Mouse (Mus musculus): ENCODE measurements at regions not wholly inside any gene's neighbourhood (a gene's known extent, or its start where the extent isn't known, plus 50 kb on each side); places are given as distances from the start of the nearest gene placed in this dataset.

DNA sequence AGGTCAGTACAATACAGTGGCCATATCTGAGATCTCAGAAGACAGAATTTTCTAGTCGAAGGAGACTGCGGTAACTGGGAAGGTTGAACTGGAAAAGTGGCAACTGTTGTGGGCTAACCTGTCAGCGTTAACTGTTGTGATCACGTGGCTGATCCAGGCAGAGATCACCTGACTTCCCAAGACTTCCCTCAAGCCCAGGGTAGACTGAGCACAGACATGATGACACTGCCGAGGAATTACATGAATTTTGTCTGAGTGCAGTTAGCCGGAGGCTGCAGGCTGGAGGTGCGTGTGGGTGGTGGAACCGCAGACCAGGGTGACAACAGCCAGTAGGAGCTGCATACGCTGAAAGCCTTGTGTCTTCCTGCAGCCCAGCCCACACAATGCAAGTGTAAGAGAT is 70.6 kb upstream of the Jade1 start:
- TF ChIP-seq CTCF (IDR thresholded peaks at IDR 0.05; ENCODE audit: control insufficient read depth, insufficient read depth, insufficient read length) (no peak), FOSL1 (IDR thresholded peaks at IDR 0.05; ENCODE audit: insufficient read depth, low read length, poor library complexity, severe bottlenecking) (no peak), USF1 (IDR thresholded peaks at IDR 0.05; ENCODE audit: low read depth) (no peak), CEBPB (IDR thresholded peaks at IDR 0.05; ENCODE audit: low read depth) (no peak)
- H3K27me3 ChIP-seq (ENCODE audit: control insufficient read depth, insufficient read depth, insufficient read length): no peaks in the 10 kb centered on the region

DNA sequence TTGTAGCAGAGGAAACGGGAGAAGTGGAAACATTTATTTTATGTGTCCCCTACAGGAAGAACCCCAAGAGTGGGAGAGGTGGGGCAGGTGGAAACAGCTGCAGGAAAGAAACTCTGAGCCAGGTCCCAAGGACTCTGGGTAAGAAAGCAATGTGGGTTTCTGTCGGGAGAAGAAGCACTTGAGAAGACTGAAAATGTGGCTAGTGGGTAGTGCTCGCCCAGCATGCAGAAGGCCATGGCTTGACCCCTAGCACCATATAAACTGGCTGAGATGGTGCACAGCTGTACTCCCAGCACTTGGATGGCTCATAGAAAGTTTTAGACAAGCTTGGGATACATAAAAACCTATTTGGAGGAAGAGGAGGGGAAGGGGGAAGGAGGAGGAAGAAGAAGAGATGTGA is 71.9 kb upstream of the Jade1 start:
- H3K36me3 ChIP-seq (ENCODE audit: control insufficient read depth, insufficient read depth): no peaks in the 10 kb centered on the region
- H3K27me3 ChIP-seq (ENCODE audit: control insufficient read depth, insufficient read depth, insufficient read length): no peaks in the 10 kb centered on the region
- no peak overlapping the region for H3ac ChIP-seq (ENCODE audit: control insufficient read depth, insufficient read length, low read depth)
- H3K79me3 ChIP-seq (ENCODE audit: low read depth): no peaks in the 10 kb centered on the region
- TF ChIP-seq CTCF (IDR thresholded peaks at IDR 0.05; ENCODE audit: control insufficient read depth, insufficient read depth, insufficient read length) (no peak), FOSL1 (IDR thresholded peaks at IDR 0.05; ENCODE audit: insufficient read depth, low read length, poor library complexity, severe bottlenecking) (no peak), MYOG (IDR thresholded peaks at IDR 0.05; ENCODE audit: control insufficient read depth, extremely low read depth, insufficient read length) (no peak), MAX (IDR thresholded peaks at IDR 0.05) (no peak), MYOD1 (IDR thresholded peaks at IDR 0.05; ENCODE audit: control insufficient read depth, insufficient read length, low read depth) (no peak), CEBPB (IDR thresholded peaks at IDR 0.05; ENCODE audit: low read depth) (no peak), USF1 (IDR thresholded peaks at IDR 0.05; ENCODE audit: low read depth) (no peak)
- H3K4me3 ChIP-seq (ENCODE audit: insufficient read depth, poor library complexity, severe bottlenecking): no peak overlapping the region
- H3K79me2 ChIP-seq (ENCODE audit: control insufficient read depth, insufficient read depth): no peaks in the 10 kb centered on the region

More for the DNA sequence above, 70.6 kb upstream of the Jade1 start:
- Histone ChIP-seq H3K36me3 (ENCODE audit: control insufficient read depth, insufficient read depth) (no peaks in the 10 kb centered on the region), H3K4me3 (ENCODE audit: insufficient read depth, poor library complexity, severe bottlenecking) (no peak overlapping the region), H3K79me2 (ENCODE audit: control insufficient read depth, insufficient read depth) (no peaks in the 10 kb centered on the region), H3ac (ENCODE audit: control insufficient read depth, insufficient read length, low read depth) (no peak overlapping the region), H3K79me3 (ENCODE audit: low read depth) (no peaks in the 10 kb centered on the region)

DNA sequence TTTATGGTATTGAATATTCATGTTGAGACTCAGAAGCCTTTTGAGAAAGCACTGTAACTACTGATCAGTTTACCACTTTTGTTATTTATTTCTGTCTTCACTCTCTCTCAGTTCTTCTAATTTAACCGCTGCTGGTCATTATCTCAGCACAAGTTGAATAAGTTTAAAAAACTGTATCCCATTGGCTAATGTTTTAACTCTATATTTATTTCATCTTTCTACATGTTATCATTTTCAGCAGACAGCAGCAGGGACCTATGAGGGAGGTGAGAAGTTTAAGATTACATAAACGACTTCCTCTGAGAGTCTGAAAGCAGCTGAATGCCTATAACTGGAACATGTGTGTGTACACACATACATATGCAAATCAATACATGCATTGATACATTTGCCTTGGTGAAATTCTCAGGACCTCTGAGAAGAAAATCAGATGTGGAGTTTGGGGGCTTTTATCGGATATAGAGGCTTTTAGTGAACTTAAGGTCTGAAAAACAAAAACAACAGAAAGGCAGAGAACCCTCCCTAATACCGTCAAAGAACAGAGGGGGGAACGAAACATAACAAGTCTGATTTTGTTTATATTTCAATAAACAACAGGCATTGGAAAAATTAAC is 72.5 kb upstream of the Jade1 start:
- no peak for TF ChIP-seq FOSL1 (IDR thresholded peaks at IDR 0.05; ENCODE audit: insufficient read depth, low read length, poor library complexity, severe bottlenecking)
- Histone ChIP-seq H3K79me2 (ENCODE audit: control insufficient read depth, insufficient read depth) (no peaks in the 10 kb centered on the region), H3K4me3 (ENCODE audit: insufficient read depth, poor library complexity, severe bottlenecking) (no peak overlapping the region), H3ac (ENCODE audit: control insufficient read depth, insufficient read length, low read depth) (no peak overlapping the region), H3K79me3 (ENCODE audit: low read depth) (no peaks in the 10 kb centered on the region), H3K27me3 (ENCODE audit: control insufficient read depth, insufficient read depth, insufficient read length) (no peaks in the 10 kb centered on the region), H3K36me3 (ENCODE audit: control insufficient read depth, insufficient read depth) (no peaks in the 10 kb centered on the region)

DNA sequence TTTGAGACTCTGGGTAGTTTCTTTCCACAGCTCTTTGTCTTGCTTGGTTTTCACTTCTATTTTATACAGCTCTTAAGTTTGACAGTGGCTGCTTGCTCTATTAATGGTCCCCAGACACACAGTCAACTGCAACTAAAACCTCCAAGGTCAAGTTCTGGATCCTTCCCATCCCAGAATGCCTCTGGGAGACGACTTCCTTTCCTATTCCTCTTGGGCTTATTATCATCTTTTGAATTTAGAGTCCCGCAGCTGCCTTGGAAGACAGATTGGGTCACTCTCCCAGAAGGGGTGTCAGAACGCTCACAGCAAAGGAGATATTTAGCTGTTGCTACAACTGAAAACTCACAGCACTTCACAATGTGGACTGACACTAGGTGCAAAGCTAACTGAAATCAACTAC is 75.3 kb upstream of the Jade1 start:
- no peak overlapping the region for H3K4me3 ChIP-seq (ENCODE audit: insufficient read depth, poor library complexity, severe bottlenecking)
- no peak overlapping the region for H3ac ChIP-seq (ENCODE audit: control insufficient read depth, insufficient read length, low read depth)
- H3K36me3 ChIP-seq (ENCODE audit: control insufficient read depth, insufficient read depth): no peaks in the 10 kb centered on the region
- TF ChIP-seq CEBPB (IDR thresholded peaks at IDR 0.05; ENCODE audit: low read depth) (no peak), MYOG (IDR thresholded peaks at IDR 0.05; ENCODE audit: control insufficient read depth, extremely low read depth, insufficient read length) (no peak), FOSL1 (IDR thresholded peaks at IDR 0.05; ENCODE audit: insufficient read depth, low read length, poor library complexity, severe bottlenecking) (no peak), MYOD1 (IDR thresholded peaks at IDR 0.05; ENCODE audit: control insufficient read depth, insufficient read length, low read depth) (no peak), CTCF (IDR thresholded peaks at IDR 0.05; ENCODE audit: control insufficient read depth, insufficient read depth, insufficient read length) (no peak), USF1 (IDR thresholded peaks at IDR 0.05; ENCODE audit: low read depth) (no peak), MAX (IDR thresholded peaks at IDR 0.05) (no peak)
- no peaks in the 10 kb centered on the region for H3K79me2 ChIP-seq (ENCODE audit: control insufficient read depth, insufficient read depth)
- no peaks in the 10 kb centered on the region for H3K79me3 ChIP-seq (ENCODE audit: low read depth)
- H3K27me3 ChIP-seq (ENCODE audit: control insufficient read depth, insufficient read depth, insufficient read length): no peaks in the 10 kb centered on the region

DNA sequence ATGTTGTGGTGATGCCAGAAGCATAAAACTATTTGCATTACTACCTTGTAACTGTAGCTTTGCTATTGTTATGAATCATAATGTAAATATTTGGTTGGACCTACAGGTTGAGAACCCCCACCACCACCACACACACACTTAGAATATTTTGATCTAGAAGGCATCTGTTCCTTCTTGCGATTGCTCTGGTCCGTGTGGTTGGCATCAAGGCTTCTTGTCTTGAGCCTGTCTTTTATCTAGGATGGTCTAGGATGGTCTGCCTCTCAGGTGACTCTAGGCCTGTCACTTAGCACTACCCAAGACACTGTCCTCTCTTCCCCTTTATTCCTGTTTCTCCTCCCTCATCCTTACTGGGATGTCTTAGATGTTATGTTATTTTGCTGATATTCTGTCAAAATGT is 76.6 kb upstream of the Jade1 start:
- no peaks in the 10 kb centered on the region for H3K36me3 ChIP-seq (ENCODE audit: control insufficient read depth, insufficient read depth)
- no peaks in the 10 kb centered on the region for H3K79me3 ChIP-seq (ENCODE audit: low read depth)
- no peak for TF ChIP-seq MAX (IDR thresholded peaks at IDR 0.05)
- TF ChIP-seq CEBPB (IDR thresholded peaks at IDR 0.05; ENCODE audit: low read depth): no peak
- no peak for TF ChIP-seq CTCF (IDR thresholded peaks at IDR 0.05; ENCODE audit: control insufficient read depth, insufficient read depth, insufficient read length)
- TF ChIP-seq MYOG (IDR thresholded peaks at IDR 0.05; ENCODE audit: control insufficient read depth, extremely low read depth, insufficient read length): no peak
- no peak for TF ChIP-seq FOSL1 (IDR thresholded peaks at IDR 0.05; ENCODE audit: insufficient read depth, low read length, poor library complexity, severe bottlenecking)
- TF ChIP-seq MYOD1 (IDR thresholded peaks at IDR 0.05; ENCODE audit: control insufficient read depth, insufficient read length, low read depth): no peak
- TF ChIP-seq USF1 (IDR thresholded peaks at IDR 0.05; ENCODE audit: low read depth): no peak
- no peak overlapping the region for H3ac ChIP-seq (ENCODE audit: control insufficient read depth, insufficient read length, low read depth)
- H3K79me2 ChIP-seq (ENCODE audit: control insufficient read depth, insufficient read depth): no peaks in the 10 kb centered on the region
- no peak overlapping the region for H3K4me3 ChIP-seq (ENCODE audit: insufficient read depth, poor library complexity, severe bottlenecking)
- H3K27me3 ChIP-seq (ENCODE audit: control insufficient read depth, insufficient read depth, insufficient read length): no peaks in the 10 kb centered on the region

DNA sequence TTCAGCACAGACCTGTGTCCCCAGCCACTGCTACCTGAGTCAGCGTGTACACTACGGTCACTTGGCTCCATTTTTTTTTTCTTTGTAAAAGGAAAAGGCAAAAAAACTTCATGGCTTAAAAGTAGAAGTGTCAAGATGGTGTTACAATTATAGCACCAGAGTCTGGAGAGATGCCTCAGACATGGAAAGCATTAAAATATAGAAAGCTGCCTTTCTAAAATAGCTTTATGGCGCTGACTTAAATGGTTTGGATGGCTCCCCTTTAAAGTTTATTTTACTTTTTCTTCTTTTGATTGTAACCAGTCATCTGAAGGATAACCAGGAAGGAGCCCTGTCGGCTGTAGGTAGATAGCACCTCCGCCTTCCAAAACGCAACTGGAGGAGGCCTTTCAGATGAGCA is 79.0 kb upstream of the Jade1 start:
- H3K36me3 ChIP-seq (ENCODE audit: control insufficient read depth, insufficient read depth): no peaks in the 10 kb centered on the region

More for the DNA sequence above, 79.0 kb upstream of the Jade1 start:
- Histone ChIP-seq H3K4me3 (ENCODE audit: insufficient read depth, poor library complexity, severe bottlenecking) (no peak overlapping the region), H3K79me2 (ENCODE audit: control insufficient read depth, insufficient read depth) (no peaks in the 10 kb centered on the region), H3K79me3 (ENCODE audit: low read depth) (no peaks in the 10 kb centered on the region), H3K27me3 (ENCODE audit: control insufficient read depth, insufficient read depth, insufficient read length) (no peaks in the 10 kb centered on the region), H3ac (ENCODE audit: control insufficient read depth, insufficient read length, low read depth) (no peak overlapping the region)
- no peak for TF ChIP-seq MYOD1 (IDR thresholded peaks at IDR 0.05; ENCODE audit: control insufficient read depth, insufficient read length, low read depth)
- TF ChIP-seq FOSL1 (IDR thresholded peaks at IDR 0.05; ENCODE audit: insufficient read depth, low read length, poor library complexity, severe bottlenecking): no peak
- TF ChIP-seq MYOG (IDR thresholded peaks at IDR 0.05; ENCODE audit: control insufficient read depth, extremely low read depth, insufficient read length): no peak
- no peak for TF ChIP-seq CEBPB (IDR thresholded peaks at IDR 0.05; ENCODE audit: low read depth)
- TF ChIP-seq USF1 (IDR thresholded peaks at IDR 0.05; ENCODE audit: low read depth): no peak
- TF ChIP-seq CTCF (IDR thresholded peaks at IDR 0.05; ENCODE audit: control insufficient read depth, insufficient read depth, insufficient read length): no peak
- no peak for TF ChIP-seq MAX (IDR thresholded peaks at IDR 0.05)

Data from C2C12 (cell line).